Mouse (Mus musculus) frontal cortex, adult 2 months (tissue): ENCODE data around the gene Wnt7a. TPM values are rescaled to one million over a fixed set of nuclear protein-coding genes. Genes with fewer than 3 reads are reported as not detected.

Source experiments
- DNase-seq, 2 experiments: peaks; one replicate each; pipeline ENCODE4 v3.0.0; 2022; ENCODE audit warnings: low spot score in 1 of 2; ENCODE audit errors: extremely low spot score in 1 of 2
- polyA plus RNA-seq: library from polyadenylated mRNA; depleted of rRNA; stranded (reverse); fragments of >200 nt; gene quantifications from 2 replicates; pipeline ENCODE4 v1.2.3, GENCODE M21; 2012

Gene Wnt7a
- polyA plus RNA-seq, 1 experiment: 20.1 TPM

- no peak for DNase-seq
These were observed 18.5 kb downstream of the Wnt7a start for GRCm38 (mm10) chr6:91392475-91393174.

GRCm38 (mm10) chr6:91389141-91389540, 22.0 kb downstream of the Wnt7a start:
- no peak for DNase-seq

- DNase-seq: no peak
These were observed 26.7 kb downstream of the Wnt7a start for GRCm38 (mm10) chr6:91384415-91384814.

- no peak for DNase-seq
These were observed 27.3 kb downstream of the Wnt7a start for GRCm38 (mm10) chr6:91383871-91384270.

GRCm38 (mm10) chr6:91383303-91383702, 27.9 kb downstream of the Wnt7a start:
- DNase-seq: no peak

GRCm38 (mm10) chr6:91379871-91380270, 31.3 kb downstream of the Wnt7a start:
- no peak for DNase-seq

GRCm38 (mm10) chr6:91379266-91379665, 31.9 kb downstream of the Wnt7a start:
- DNase-seq: no peak

GRCm38 (mm10) chr6:91372977-91373376, 38.2 kb downstream of the Wnt7a start:
- DNase-seq: no peak

GRCm38 (mm10) chr6:91372586-91372971, 38.6 kb downstream of the Wnt7a start:
- no peak for DNase-seq

- DNase-seq: peak in 1 of 2 experiments; percentile 18
These were observed 39.1 kb downstream of the Wnt7a start for GRCm38 (mm10) chr6:91371912-91372585.

- DNase-seq: no peak
These were observed 44.4 kb downstream of the Wnt7a start for GRCm38 (mm10) chr6:91366781-91367180.

- peak in 1 of 2 experiments; percentile 52 for DNase-seq
These were observed 45.7 kb downstream of the Wnt7a start for GRCm38 (mm10) chr6:91365480-91365879.

- no peak for DNase-seq
These were observed 48.4 kb downstream of the Wnt7a start for GRCm38 (mm10) chr6:91362756-91363155.

GRCm38 (mm10) chr6:91360998-91361397, 50.2 kb downstream of the Wnt7a start:
- no peak for DNase-seq

GRCm38 (mm10) chr6:91360371-91360690, 50.8 kb downstream of the Wnt7a start:
- DNase-seq: no peak

- DNase-seq: peak in 1 of 2 experiments; percentile 37
These were observed 51.3 kb downstream of the Wnt7a start for GRCm38 (mm10) chr6:91359672-91360370.

GRCm38 (mm10) chr6:91358866-91359656, 52.1 kb downstream of the Wnt7a start:
- no peak for DNase-seq

- DNase-seq: no peak
These were observed 52.8 kb downstream of the Wnt7a start for GRCm38 (mm10) chr6:91358394-91358793.

GRCm38 (mm10) chr6:91357238-91357876, 53.8 kb downstream of the Wnt7a start:
- DNase-seq: no peak

- DNase-seq: no peak
These were observed 61.5 kb downstream of the Wnt7a start for GRCm38 (mm10) chr6:91349620-91350019.
